Mouse (Mus musculus) cerebellum, adult 11-12 months (tissue): ENCODE measurements at regions not wholly inside any gene's neighbourhood (a gene's known extent, or its start where the extent isn't known, plus 50 kb on each side); places are given as distances from the start of the nearest gene placed in this dataset.

Experiments
- DNase-seq: peaks from one replicate; pipeline ENCODE4 v3.0.0; 2022

- no peak for DNase-seq
These were observed 75.9 kb downstream of the Klhl25 start for GRCm38 (mm10) chr7:75923951-75924467.

- DNase-seq, result no peak
These were observed 79.4 kb downstream of the Klhl25 start for GRCm38 (mm10) chr7:75927537-75927936.

GRCm38 (mm10) chr7:75943844-75944243 is 95.7 kb downstream of the Klhl25 start:
- DNase-seq, result no peak

GRCm38 (mm10) chr7:75955671-75956070 is 107.6 kb downstream of the Klhl25 start:
- no peak for DNase-seq

- no peak for DNase-seq
These were observed 109.3 kb downstream of the Klhl25 start for GRCm38 (mm10) chr7:75957366-75957765.

- no peak for DNase-seq
These were observed 112.0 kb downstream of the Klhl25 start for GRCm38 (mm10) chr7:75959903-75960620.

GRCm38 (mm10) chr7:75968177-75968576 is 120.1 kb downstream of the Klhl25 start:
- no peak for DNase-seq

- no peak for DNase-seq
These were observed 122.8 kb downstream of the Klhl25 start for GRCm38 (mm10) chr7:75970914-75971313.

GRCm38 (mm10) chr7:75971706-75972105 is 123.6 kb downstream of the Klhl25 start:
- no peak for DNase-seq

GRCm38 (mm10) chr7:75981560-75981959 is 133.4 kb downstream of the Klhl25 start:
- no peak for DNase-seq

- DNase-seq, result no peak
These were observed 135.1 kb downstream of the Klhl25 start for GRCm38 (mm10) chr7:75983029-75983808.

- DNase-seq, result no peak
These were observed 135.7 kb downstream of the Klhl25 start for GRCm38 (mm10) chr7:75983809-75984171.

GRCm38 (mm10) chr7:75998853-75999252 is 150.7 kb downstream of the Klhl25 start:
- DNase-seq, result peak; percentile 6

- DNase-seq, result no peak
These were observed 151.3 kb downstream of the Klhl25 start for GRCm38 (mm10) chr7:75999324-75999907.

GRCm38 (mm10) chr7:76001012-76001411 is 152.9 kb downstream of the Klhl25 start:
- DNase-seq, result no peak

- DNase-seq, result no peak
These were observed 160.1 kb downstream of the Klhl25 start for GRCm38 (mm10) chr7:76008226-76008625.

GRCm38 (mm10) chr7:76047743-76048142 is 181.9 kb upstream of the Agbl1 start:
- DNase-seq, result no peak

GRCm38 (mm10) chr7:76049342-76049741 is 180.3 kb upstream of the Agbl1 start:
- no peak for DNase-seq

GRCm38 (mm10) chr7:76053843-76054242 is 175.8 kb upstream of the Agbl1 start:
- DNase-seq, result no peak

GRCm38 (mm10) chr7:76099149-76099548 is 130.5 kb upstream of the Agbl1 start:
- no peak for DNase-seq

GRCm38 (mm10) chr7:76121242-76121844 is 108.3 kb upstream of the Agbl1 start:
- no peak for DNase-seq

- no peak for DNase-seq
These were observed 102.0 kb upstream of the Agbl1 start for GRCm38 (mm10) chr7:76127641-76128111.

GRCm38 (mm10) chr7:76142455-76142854 is 87.2 kb upstream of the Agbl1 start:
- no peak for DNase-seq
